Comparison of ENCODE assay signal across 22 mouse cellular contexts in genomic region chrX:106580410-106580809, GRCm38 (mm10). TPM values are rescaled to one million over a fixed set of nuclear protein-coding genes. Genes with fewer than 3 reads are reported as not detected.
DNase-seq lines count a peak whose midpoint lies in the region; ATAC-seq and TF ChIP-seq lines count a peak whose summit lies in the region.
"Had no signal": no experiment of that assay in that cellular context is flagged by ENCODE, and none has a peak within 500 bp of the region (broad histone marks: within the 10 kb centered on the region; RNA-seq: fewer than 3 reads in every experiment).

No protein-coding gene starts in this region.

- no peak for TF ChIP-seq POLR2A in CH12.LX (IDR thresholded peaks at IDR 0.05; ENCODE audit: low read depth, low read length)

- TF ChIP-seq RAD21 in CH12.LX (IDR thresholded peaks at IDR 0.05; ENCODE audit: low read depth, low read length): peak; percentile 33

- in situ Hi-C loops in CH12.LX (cut with MboI; ENCODE audit: low pct_ligation_motif_present, low pct_unique_long_range_greater_than_20kb, low sequenced_read_pairs): no loop called here

- no peak overlapping the region for H3K27ac ChIP-seq in gastrocnemius, adult 2 months
- no peak overlapping the region for H3K27ac ChIP-seq in layer of hippocampus, adult 2 months
- H3K27ac ChIP-seq in CH12.LX (ENCODE audit: insufficient read depth, low read depth): no peak overlapping the region
- no peak overlapping the region for H3K27ac ChIP-seq in stomach, postnatal 0 days (replicated peaks)
- H3K27ac ChIP-seq: embryonic facial prominence, embryonic 12.5 days; forebrain, embryonic 15.5 days; heart, embryonic 13.5 days; hindbrain, embryonic 12.5 days had no signal

- DNase-seq in gastrocnemius, adult 2 months: no peak
- no peak for DNase-seq in gastrocnemius, postnatal 25 days
- no peak for DNase-seq in layer of hippocampus, adult 2 months (ENCODE audit: low spot score in 2 of 2)
- DNase-seq in layer of hippocampus, adult 11-12 months (ENCODE audit: low spot score): no peak
- DNase-seq in CH12.LX (ENCODE audit: extremely low read depth): no peak
- DNase-seq in stomach, postnatal 0 days (ENCODE audit: low spot score): no peak
- no peak for DNase-seq in neural tube, embryonic 10.5 days (ENCODE audit: extremely low spot score, low spot score)
- DNase-seq: adrenal gland, postnatal 10 days; cerebellum, adult 11 months; cerebellum, adult 9-10 months; cerebellum, postnatal 25 days; gastrocnemius, postnatal 14 days; heart, postnatal 36 days had no signal

- H3K36me3 ChIP-seq in CH12.LX (replicated peaks in 1 of 2; ENCODE audit: control insufficient read depth in 1 of 2, insufficient read depth in 1 of 2, low read length in 1 of 2): no peaks in the 10 kb centered on the region
- H3K36me3 ChIP-seq in stomach, postnatal 0 days (ENCODE audit: control insufficient read depth, insufficient read depth, low read length): no peaks in the 10 kb centered on the region
- H3K36me3 ChIP-seq: embryonic facial prominence, embryonic 12.5 days; forebrain, embryonic 15.5 days; G1E; heart, embryonic 13.5 days; hindbrain, embryonic 12.5 days had no signal

- no peak for ATAC-seq in stomach, postnatal 0 days (ENCODE audit: low FRiP score, low TSS enrichment)
- ATAC-seq: forebrain, embryonic 15.5 days had no signal

- H3K9me3 ChIP-seq in CH12.LX (replicated peaks; ENCODE audit: low read length): no peaks in the 10 kb centered on the region
- no peaks in the 10 kb centered on the region for H3K9me3 ChIP-seq in stomach, postnatal 0 days (ENCODE audit: control insufficient read depth, low read length)
- H3K9me3 ChIP-seq: embryonic facial prominence, embryonic 12.5 days; forebrain, embryonic 15.5 days; G1E; heart, embryonic 13.5 days; hindbrain, embryonic 12.5 days had no signal

- H3K79me2 ChIP-seq in CH12.LX (replicated peaks; ENCODE audit: control insufficient read depth, extremely low read depth, insufficient read depth, poor library complexity, severe bottlenecking): no peaks in the 10 kb centered on the region

- no peaks in the 10 kb centered on the region for H3K4me1 ChIP-seq in CH12.LX (ENCODE audit: control insufficient read depth in 1 of 2, insufficient read depth in 2 of 2)
- H3K4me1 ChIP-seq in stomach, postnatal 0 days (replicated peaks; ENCODE audit: control insufficient read depth, insufficient read depth): no peaks in the 10 kb centered on the region
- H3K4me1 ChIP-seq: embryonic facial prominence, embryonic 12.5 days; forebrain, embryonic 15.5 days; heart, embryonic 13.5 days; hindbrain, embryonic 12.5 days had no signal

- H3K4me2 ChIP-seq in CH12.LX (ENCODE audit: insufficient read depth, low read depth, poor library complexity, severe bottlenecking): no peak overlapping the region
- H3K4me2 ChIP-seq in stomach, postnatal 0 days (replicated peaks; ENCODE audit: low read depth): no peak overlapping the region
- H3K4me2 ChIP-seq: embryonic facial prominence, embryonic 12.5 days; forebrain, embryonic 15.5 days; heart, embryonic 13.5 days; hindbrain, embryonic 12.5 days had no signal

- no peak overlapping the region for H3K9ac ChIP-seq in CH12.LX (ENCODE audit: insufficient read depth, low read depth)
- H3K9ac ChIP-seq in stomach, postnatal 0 days (ENCODE audit: low read length): no peak overlapping the region
- H3K9ac ChIP-seq: embryonic facial prominence, embryonic 12.5 days; forebrain, embryonic 15.5 days; heart, embryonic 13.5 days; hindbrain, embryonic 12.5 days had no signal

- TF ChIP-seq CTCF in gastrocnemius, adult 2 months (IDR thresholded peaks at IDR 0.05): peak; percentile 15; the same call in 1 of the 2 replicates
- TF ChIP-seq CTCF in layer of hippocampus, adult 2 months (conservative IDR thresholded peaks at IDR 0.05): peak; percentile 65
- TF ChIP-seq CTCF in CH12.LX (conservative IDR thresholded peaks at IDR 0.05 in 1 of 2, IDR thresholded peaks at IDR 0.05 in 1 of 2; ENCODE audit: low read depth in 2 of 2, low read length in 2 of 2): peak in 1 of 2 experiments; percentile 28; a peak in 1 of 4 replicates
- TF ChIP-seq CTCF in stomach, postnatal 0 days (IDR thresholded peaks at IDR 0.05; ENCODE audit: low read depth): peak; percentile 41

- TF ChIP-seq EP300 in CH12.LX (IDR thresholded peaks at IDR 0.05; ENCODE audit: low read length): no peak
- TF ChIP-seq EP300 in stomach, postnatal 0 days (optimal IDR thresholded peaks at IDR 0.05): no peak

- no peak overlapping the region for H3K4me3 ChIP-seq in gastrocnemius, adult 2 months
- H3K4me3 ChIP-seq in layer of hippocampus, adult 2 months: no peak overlapping the region
- H3K4me3 ChIP-seq in CH12.LX (replicated peaks in 1 of 3; ENCODE audit: low read depth in 2 of 3, low read length in 2 of 3, poor library complexity in 1 of 3): no peak overlapping the region
- H3K4me3 ChIP-seq in stomach, postnatal 0 days (ENCODE audit: low read depth, low read length): no peak overlapping the region
- H3K4me3 ChIP-seq: embryonic facial prominence, embryonic 12.5 days; forebrain, embryonic 15.5 days; heart, embryonic 13.5 days; hindbrain, embryonic 12.5 days had no signal

- dilution Hi-C loops in CH12.LX (cut with MboI; ENCODE audit: extremely low pct_ligation_motif_present, extremely low pct_unique_long_range_greater_than_20kb, low sequenced_read_pairs): no loop called here

- intact Hi-C loops in gastrocnemius, adult 2 months (cut with DNase I): loop anchor here (10.0 kb wide), 1 partner anchor 184 kb away; no protein-coding TSS in a partner anchor

- no peaks in the 10 kb centered on the region for H3K27me3 ChIP-seq in CH12.LX (replicated peaks)
- H3K27me3 ChIP-seq in stomach, postnatal 0 days (ENCODE audit: control insufficient read depth, insufficient read depth, low read length): no peaks in the 10 kb centered on the region
- H3K27me3 ChIP-seq: embryonic facial prominence, embryonic 12.5 days; forebrain, embryonic 15.5 days; heart, embryonic 13.5 days; hindbrain, embryonic 12.5 days had no signal

TF ChIP-seq in CH12.LX, 34 proteins besides CTCF, POLR2A, EP300 and RAD21:
- TF ChIP-seq TCF12 (IDR thresholded peaks at IDR 0.05; ENCODE audit: low read depth, low read length) (no peak), SMC3 (IDR thresholded peaks at IDR 0.05; ENCODE audit: low read depth, low read length) (peak; percentile 13; the same call in 1 of the 2 replicates)

RNA-seq across cellular contexts. Expression of gene Gm5127, which starts 2.6 kb away (rescaled TPM):
- total RNA-seq in gastrocnemius, adult 2 months (2021): not detected
- total RNA-seq in gastrocnemius, postnatal 25 days (2021): not detected
- under 1 TPM in 1 of 2 experiments, not detected in 1; 0.20 TPM for total RNA-seq in layer of hippocampus, adult 2 months (2021)
- total RNA-seq in CH12.LX (2012; rRNA removed): not detected in 2 replicates
- total RNA-seq in CH12.LX (2014; rRNA removed): 0.16 TPM in 1 of 2 replicates, not detected in the other
- not detected in 2 replicates for polyA plus RNA-seq in CH12.LX (2012; ENCODE audit: insufficient read length, low read depth)
- 0.08 and 0.10 TPM in 2 replicates for polyA plus RNA-seq in stomach, postnatal 0 days (2015; fragmentation: Nextera tagmentation; extraction: Ambion mirVana)
- total RNA-seq: adrenal gland, postnatal 10 days; adrenal gland, postnatal 4 days; G1E; gastrocnemius, postnatal 14 days; granulocyte monocyte progenitor cell, adult 5-6 weeks; heart, postnatal 36 days had no signal
- polyA plus RNA-seq: C2C12; G1E; heart, embryonic 13.5 days; heart, postnatal 0 days had no signal

RNA-seq across cellular contexts. Expression of gene Cysltr1, which starts 23.1 kb away (rescaled TPM):
- under 1 TPM; 0.59 TPM for total RNA-seq in gastrocnemius, adult 2 months (2021)
- under 1 TPM; 0.43 to 0.94 TPM for total RNA-seq in gastrocnemius, postnatal 25 days (2021)
- under 1 TPM; 0.15 to 0.77 TPM for total RNA-seq in layer of hippocampus, adult 2 months (2021)
- total RNA-seq in CH12.LX (2012; rRNA removed) (0.59 and 1.1 TPM in 2 replicates), CH12.LX (2014; rRNA removed) (not detected in 2 replicates)
- 0.15 TPM in 1 of 2 replicates, not detected in the other for polyA plus RNA-seq in CH12.LX (2012; ENCODE audit: insufficient read length, low read depth)
- 3.7 and 5.4 TPM in 2 replicates for polyA plus RNA-seq in stomach, postnatal 0 days (2015; fragmentation: Nextera tagmentation; extraction: Ambion mirVana)
- polyA plus RNA-seq: C2C12, G1E had no signal
